Mouse (Mus musculus) MEL (cell line): ENCODE data around the gene Snapc2.
A peak's percentile ranks its signal among the peaks of the same experiment; 100 is the strongest.

Experiments
- BHLHE40 ChIP-seq: IDR thresholded peaks from 2 replicates; pipeline ENCODE4 v1.6.1; 2012; ENCODE audit warnings: low read depth, mild to moderate bottlenecking, inconsistent platforms, low read length, improper control_type of control experiment, borderline replicate concordance
- CHD1 ChIP-seq: IDR thresholded peaks from 2 replicates; pipeline ENCODE4 v1.6.1; 2012; ENCODE audit warnings: low read depth, mild to moderate bottlenecking, inconsistent platforms, low read length, improper control_type of control experiment
- CTCF ChIP-seq, 3 experiments: IDR thresholded peaks in 2 of 3; conservative IDR thresholded peaks in 1 of 3; 2 replicates each; pipeline ENCODE4 v1.5.1; 2011 to 2012; ENCODE audit warnings: low read length in 3 of 3, low read depth in 2 of 3, mild to moderate bottlenecking in 2 of 3, improper control_type of control experiment in 1 of 3, inconsistent platforms in 1 of 3, mixed read lengths in 1 of 3, moderate library complexity in 1 of 3; ENCODE audit not compliant: control insufficient read depth in 1 of 3, insufficient read depth in 1 of 3, poor library complexity in 1 of 3, severe bottlenecking in 1 of 3
- EP300 ChIP-seq, 2 experiments: IDR thresholded peaks; 2 replicates each; pipeline ENCODE4 v1.6.1; 2011; ENCODE audit warnings: improper control_type of control experiment in 2 of 2, low read length in 2 of 2, low read depth in 1 of 2, mild to moderate bottlenecking in 1 of 2
- KAT2A ChIP-seq: conservative IDR thresholded peaks from 2 replicates; pipeline ENCODE4 v1.6.1; 2012; ENCODE audit warnings: low read depth, low read length, improper control_type of control experiment, inconsistent platforms
- MAFK ChIP-seq: IDR thresholded peaks from 2 replicates; pipeline ENCODE4 v1.6.1; 2011; ENCODE audit warnings: low read depth, mild to moderate bottlenecking, low read length, improper control_type of control experiment, borderline replicate concordance
- MEF2A ChIP-seq: IDR thresholded peaks from 2 replicates; pipeline ENCODE4 v1.6.1; 2014; ENCODE audit warnings: low read depth, mild to moderate bottlenecking, inconsistent platforms, low read length, improper control_type of control experiment; ENCODE audit not compliant: poor library complexity, insufficient replicate concordance, severe bottlenecking; ENCODE audit errors: extremely low read depth
- POLR2A ChIP-seq, 2 experiments: IDR thresholded peaks; 2 replicates each; pipeline ENCODE4 v1.6.1; 2011 to 2012; ENCODE audit warnings: low read length in 2 of 2, mild to moderate bottlenecking in 2 of 2, control low read depth in 1 of 2, improper control_type of control experiment in 1 of 2, low read depth in 1 of 2, moderate library complexity in 1 of 2; ENCODE audit not compliant: control insufficient read depth in 1 of 2, insufficient read depth in 1 of 2, poor library complexity in 1 of 2
- SMC3 ChIP-seq: IDR thresholded peaks from 2 replicates; pipeline ENCODE4 v1.6.1; 2011; ENCODE audit warnings: low read depth, low read length, improper control_type of control experiment
- TCF12 ChIP-seq: IDR thresholded peaks from 2 replicates; pipeline ENCODE4 v1.6.1; 2014; ENCODE audit warnings: low read depth, mild to moderate bottlenecking, inconsistent platforms, low read length, improper control_type of control experiment, moderate library complexity
- UBTF ChIP-seq: IDR thresholded peaks from 2 replicates; pipeline ENCODE4 v1.6.1; 2012; ENCODE audit warnings: low read depth, mild to moderate bottlenecking, inconsistent platforms, low read length, improper control_type of control experiment, moderate library complexity, borderline replicate concordance; ENCODE audit not compliant: insufficient read depth

- no peak for TF ChIP-seq POLR2A (IDR thresholded peaks at IDR 0.05; ENCODE audit: control insufficient read depth in 1 of 2, insufficient read depth in 1 of 2, low read depth in 1 of 2, low read length in 2 of 2, poor library complexity in 1 of 2)
- TF ChIP-seq SMC3, result no peak
- TF ChIP-seq EP300 (IDR thresholded peaks at IDR 0.05; ENCODE audit: low read depth in 1 of 2, low read length in 2 of 2), result peak; percentile 36 to 54; a peak in 2 of 4 replicates
- no peak for TF ChIP-seq UBTF
- no peak for TF ChIP-seq CTCF (IDR thresholded peaks at IDR 0.05 in 2 of 3, conservative IDR thresholded peaks at IDR 0.05 in 1 of 3; ENCODE audit: control insufficient read depth in 1 of 3, insufficient read depth in 1 of 3, low read depth in 2 of 3, low read length in 3 of 3, poor library complexity in 1 of 3, severe bottlenecking in 1 of 3)
- no peak for TF ChIP-seq MAFK
- no peak for TF ChIP-seq KAT2A
- peak; percentile 55; the same call in 1 of the 2 replicates for TF ChIP-seq TCF12
- TF ChIP-seq BHLHE40, result no peak
- TF ChIP-seq MEF2A, result no peak
- no peak for TF ChIP-seq CHD1
Observed at GRCm38 (mm10) chr8:4230612-4231351, 22.1 kb upstream of the Snapc2 start.
